Mouse (Mus musculus) neural tube, embryonic 14.5 days (tissue): ENCODE data around the gene Tmem167. TPM values are rescaled to one million over a fixed set of nuclear protein-coding genes. Genes with fewer than 3 reads are reported as not detected.

Experiments
- ATAC-seq: fragments of 200-750 bp; cut with Nextera tagmentation; 2 replicates; pipeline ENCODE4 v1.8.0; 2017; ENCODE audit warnings: low read depth, mild to moderate bottlenecking, moderate TSS enrichment, moderate library complexity
- H3K27ac ChIP-seq: fragments of 300-500 bp; sonication (generic); 2 replicates; pipeline ENCODE4 v1.5.1; 2014; ENCODE audit warnings: low read depth, mild to moderate bottlenecking, control low read depth, low read length, moderate library complexity, mixed read lengths
- H3K27me3 ChIP-seq: fragments of 300-500 bp; sonication (generic); 2 replicates; pipeline ENCODE4 v1.6.1; 2014; ENCODE audit warnings: low read length; ENCODE audit not compliant: control insufficient read depth, insufficient read depth
- H3K36me3 ChIP-seq: fragments of 300-500 bp; sonication (generic); 2 replicates; pipeline ENCODE4 v1.6.1; 2014; ENCODE audit warnings: low read length, mixed read lengths; ENCODE audit not compliant: control insufficient read depth, insufficient read depth
- H3K4me1 ChIP-seq: fragments of 300-500 bp; sonication (generic); 2 replicates; pipeline ENCODE4 v1.6.1; 2014; ENCODE audit warnings: low read length; ENCODE audit not compliant: control insufficient read depth, insufficient read depth
- H3K4me2 ChIP-seq: fragments of 300-500 bp; sonication (generic); 2 replicates; pipeline ENCODE4 v1.6.1; 2014; ENCODE audit warnings: mild to moderate bottlenecking, low read depth, low read length, control low read depth
- H3K4me3 ChIP-seq: fragments of 300-500 bp; sonication (generic); 2 replicates; pipeline ENCODE4 v1.5.1; 2014; ENCODE audit warnings: low read depth, low read length, control low read depth, mixed read lengths
- H3K9ac ChIP-seq: fragments of 300-500 bp; sonication (generic); replicated peaks from 2 replicates; pipeline ENCODE4 v1.6.1; 2014; ENCODE audit warnings: low read depth, mild to moderate bottlenecking, control low read depth, low read length, mixed read lengths
- H3K9me3 ChIP-seq: fragments of 300-500 bp; sonication (generic); 2 replicates; pipeline ENCODE4 v1.6.1; 2016; ENCODE audit warnings: low read length; ENCODE audit not compliant: control insufficient read depth
- WGBS: fragments of 180-500 bp; shearing (Covaris S2); extraction: QIAGEN DNeasy Blood & Tissue Kit; methylation state at CpG from one replicate; pipeline ENCODE4 v1.1.7; 2014; 5-methylcytosine and 5-hydroxymethylcytosine counted together
- polyA plus RNA-seq: library from polyadenylated mRNA; unstranded; fragments of >200 nt; fragmentation: Nextera tagmentation; extraction: Ambion mirVana; gene quantifications from 2 replicates; pipeline ENCODE4 v1.2.1, GENCODE M21; 2014

The Tmem167 gene
- polyA plus RNA-seq, 1 experiment from 2014 or later, result 53.2 TPM

GRCm38 (mm10) chr13:90170782-90171179, 81.9 kb downstream of the Tmem167 start:
- Histone ChIP-seq H3K9me3 (no peaks in the 10 kb centered on the region), H3K4me2 (no peak overlapping the region), H3K4me3 (no peak overlapping the region), H3K4me1 (no peaks in the 10 kb centered on the region), H3K27ac (no peak overlapping the region), H3K27me3 (no peaks in the 10 kb centered on the region), H3K36me3 (no peaks in the 10 kb centered on the region), H3K9ac (no peak overlapping the region)
- no peak for ATAC-seq
- 21% methylated on average over 2 of the region's 2 CpGs for WGBS

DNA sequence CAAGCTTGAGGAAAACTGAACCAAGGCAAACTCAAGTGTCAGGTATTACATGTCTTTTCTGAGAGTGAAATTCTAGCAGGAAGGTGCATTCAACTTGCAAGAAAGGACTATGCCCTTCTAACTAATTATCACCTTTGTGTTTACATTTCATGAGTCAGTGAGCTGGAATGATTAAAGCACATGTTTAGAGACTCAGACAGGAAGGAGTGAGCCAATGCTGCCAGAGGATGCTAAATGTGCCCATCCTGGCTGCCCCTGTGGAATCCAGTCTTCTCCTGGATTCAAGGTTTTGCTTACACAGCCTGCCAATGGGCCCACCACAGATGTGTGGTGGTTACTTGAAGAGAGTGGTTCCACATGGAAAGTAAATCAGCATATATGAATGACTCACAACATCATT, 82.5 kb downstream of the Tmem167 start:
- Histone ChIP-seq H3K27ac (no peak overlapping the region), H3K9me3 (no peaks in the 10 kb centered on the region), H3K9ac (no peak overlapping the region), H3K4me1 (no peaks in the 10 kb centered on the region), H3K27me3 (no peaks in the 10 kb centered on the region), H3K4me2 (no peak overlapping the region), H3K4me3 (no peak overlapping the region), H3K36me3 (no peaks in the 10 kb centered on the region)
- no peak for ATAC-seq

- H3K4me1 ChIP-seq, result no peaks in the 10 kb centered on the region
- WGBS, result 65% methylated on average over 2 of the region's 2 CpGs
Observed at GRCm38 (mm10) chr13:90175662-90176061, 86.7 kb downstream of the Tmem167 start.

GRCm38 (mm10) chr13:90182262-90182661, 93.3 kb downstream of the Tmem167 start:
- Histone ChIP-seq H3K4me2 (no peak overlapping the region), H3K4me1 (no peaks in the 10 kb centered on the region), H3K4me3 (no peak overlapping the region), H3K27ac (no peak overlapping the region), H3K9ac (no peak overlapping the region), H3K36me3 (no peaks in the 10 kb centered on the region), H3K27me3 (no peaks in the 10 kb centered on the region), H3K9me3 (no peaks in the 10 kb centered on the region)
- no peak for ATAC-seq

More at GRCm38 (mm10) chr13:90175662-90176061, 86.7 kb downstream of the Tmem167 start:
- no peak overlapping the region for H3K27ac ChIP-seq
- H3K4me2 ChIP-seq, result no peak overlapping the region
- no peaks in the 10 kb centered on the region for H3K27me3 ChIP-seq
- no peak overlapping the region for H3K4me3 ChIP-seq
- no peak overlapping the region for H3K9ac ChIP-seq
- H3K9me3 ChIP-seq, result no peaks in the 10 kb centered on the region
- no peak for ATAC-seq
- no peaks in the 10 kb centered on the region for H3K36me3 ChIP-seq

- H3K4me1 ChIP-seq, result no peaks in the 10 kb centered on the region
- H3K9ac ChIP-seq, result no peak overlapping the region
- H3K27ac ChIP-seq, result no peak overlapping the region
- H3K4me2 ChIP-seq, result no peak overlapping the region
- no peaks in the 10 kb centered on the region for H3K36me3 ChIP-seq
- H3K27me3 ChIP-seq, result no peaks in the 10 kb centered on the region
- H3K9me3 ChIP-seq, result no peaks in the 10 kb centered on the region
- H3K4me3 ChIP-seq, result no peak overlapping the region
- 88% methylated on average over 7 of the region's 7 CpGs for WGBS
- no peak for ATAC-seq
Observed at GRCm38 (mm10) chr13:90183536-90183935, 94.6 kb downstream of the Tmem167 start.

- 27% methylated on average over 2 of the region's 2 CpGs for WGBS
- no peak overlapping the region for H3K4me2 ChIP-seq
- no peaks in the 10 kb centered on the region for H3K4me1 ChIP-seq
- no peaks in the 10 kb centered on the region for H3K9me3 ChIP-seq
- H3K27ac ChIP-seq, result no peak overlapping the region
- no peaks in the 10 kb centered on the region for H3K27me3 ChIP-seq
- H3K36me3 ChIP-seq, result no peaks in the 10 kb centered on the region
- ATAC-seq, result no peak
- H3K4me3 ChIP-seq, result no peak overlapping the region
- H3K9ac ChIP-seq, result no peak overlapping the region
Observed at GRCm38 (mm10) chr13:90186694-90187093, 97.8 kb downstream of the Tmem167 start.

GRCm38 (mm10) chr13:90188021-90188420, 99.1 kb downstream of the Tmem167 start:
- Histone ChIP-seq H3K4me2 (no peak overlapping the region), H3K9me3 (no peaks in the 10 kb centered on the region), H3K9ac (no peak overlapping the region), H3K4me1 (no peaks in the 10 kb centered on the region), H3K27ac (no peak overlapping the region), H3K27me3 (no peaks in the 10 kb centered on the region), H3K36me3 (no peaks in the 10 kb centered on the region), H3K4me3 (no peak overlapping the region)
- no peak for ATAC-seq
- 3% methylated on average over 1 of the region's 1 CpGs for WGBS

GRCm38 (mm10) chr13:90191794-90192193, 102.9 kb downstream of the Tmem167 start:
- Histone ChIP-seq H3K4me2 (no peak overlapping the region), H3K27ac (no peak overlapping the region), H3K4me3 (no peak overlapping the region), H3K27me3 (no peaks in the 10 kb centered on the region), H3K9ac (no peak overlapping the region), H3K36me3 (no peaks in the 10 kb centered on the region), H3K9me3 (no peaks in the 10 kb centered on the region), H3K4me1 (no peaks in the 10 kb centered on the region)
- 83% methylated on average over 6 of the region's 6 CpGs for WGBS
- no peak for ATAC-seq
